Mouse (Mus musculus): ENCODE data around the gene Eea1. TPM values are rescaled to one million over a fixed set of nuclear protein-coding genes. Genes with fewer than 3 reads are reported as not detected.
"Not testable (repeated sequence)": the region's sequence is repeated elsewhere in the genome, so short reads cannot be mapped to it uniquely, and the experiment has no call there.

Eea1 gene
- polyA plus RNA-seq, 1 experiment from 2014 or later = 17.6 TPM

DNA sequence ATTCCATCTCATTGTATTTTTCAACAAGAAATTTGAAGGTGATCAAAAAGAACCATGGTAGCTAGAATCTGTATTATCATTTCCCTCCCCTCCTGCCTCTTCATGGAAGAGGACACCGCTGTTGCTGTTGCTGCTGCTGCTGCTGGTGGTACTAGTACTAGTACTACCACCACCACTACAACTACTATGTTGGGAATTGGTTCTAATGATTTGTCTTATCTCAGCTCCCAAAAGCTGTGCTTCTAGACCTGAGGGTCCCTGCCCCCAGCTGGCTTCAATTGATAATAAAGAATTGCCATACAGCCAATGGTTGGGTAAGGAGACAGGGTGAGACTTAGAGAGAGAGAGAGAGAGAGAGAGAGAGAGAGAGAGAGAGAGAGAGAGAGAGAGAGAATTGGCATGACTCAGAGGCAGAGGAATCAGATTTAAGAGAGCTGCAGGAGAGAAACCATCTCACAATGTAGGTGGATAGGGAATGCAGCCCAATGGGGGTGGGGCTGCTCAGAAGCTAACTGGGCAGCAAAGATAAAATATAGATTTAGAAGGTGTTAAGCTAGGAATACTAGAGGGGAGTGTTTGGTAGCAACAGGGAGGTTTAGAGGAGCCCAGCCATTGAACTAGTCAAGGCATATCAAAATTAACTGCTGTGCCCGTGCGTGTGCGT is 31.1 kb upstream of the Eea1 start:
- no peak overlapping the region for H3K4me3 ChIP-seq (ENCODE audit: low read length)
- no peak overlapping the region for H3K27ac ChIP-seq (ENCODE audit: low read length)
- no peak overlapping the region for H3K9ac ChIP-seq (ENCODE audit: low read depth, low read length)
- no peak overlapping the region for H3K4me2 ChIP-seq (ENCODE audit: low read depth, low read length)
- H3K27me3 ChIP-seq (replicated peaks; ENCODE audit: control insufficient read depth, insufficient read depth, low read length) = no peaks in the 10 kb centered on the region
- ATAC-seq = no peak
- H3K4me1 ChIP-seq (ENCODE audit: control insufficient read depth, insufficient read depth, low read length) = no peaks in the 10 kb centered on the region
- no peaks in the 10 kb centered on the region for H3K9me3 ChIP-seq (ENCODE audit: control insufficient read depth, low read length)
- WGBS = 95% methylated on average over 4 of the region's 4 CpGs
- no peaks in the 10 kb centered on the region for H3K36me3 ChIP-seq (ENCODE audit: control insufficient read depth, insufficient read depth, low read length)

DNA sequence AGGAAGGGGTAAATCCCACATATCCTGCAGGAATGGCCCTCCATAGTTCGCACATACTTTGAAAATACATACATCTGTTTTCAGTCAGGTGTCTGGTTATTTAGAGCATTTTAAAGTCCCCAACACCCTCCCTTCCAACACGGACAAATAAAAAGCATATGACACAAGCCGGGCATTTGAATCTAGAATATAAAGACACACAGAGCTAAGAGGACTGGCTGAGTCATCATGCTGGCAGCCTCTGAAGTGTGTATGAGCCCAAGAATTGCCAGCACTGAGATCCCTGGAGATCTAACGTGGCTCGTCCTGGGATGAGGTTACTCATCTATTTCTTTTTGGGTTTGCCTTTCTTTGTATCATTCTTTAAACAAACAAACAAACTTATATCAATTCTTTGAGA is 29.4 kb upstream of the Eea1 start:
- Histone ChIP-seq H3K36me3 (ENCODE audit: control insufficient read depth, insufficient read depth, low read length) (no peaks in the 10 kb centered on the region), H3K4me2 (ENCODE audit: low read depth, low read length) (no peak overlapping the region), H3K27me3 (replicated peaks; ENCODE audit: control insufficient read depth, insufficient read depth, low read length) (no peaks in the 10 kb centered on the region), H3K9ac (ENCODE audit: low read depth, low read length) (no peak overlapping the region), H3K27ac (ENCODE audit: low read length) (no peak overlapping the region), H3K4me3 (ENCODE audit: low read length) (no peak overlapping the region), H3K4me1 (ENCODE audit: control insufficient read depth, insufficient read depth, low read length) (no peaks in the 10 kb centered on the region), H3K9me3 (ENCODE audit: control insufficient read depth, low read length) (no peaks in the 10 kb centered on the region)
- no peak for ATAC-seq
- 79% methylated on average over 5 of the region's 5 CpGs for WGBS

DNA sequence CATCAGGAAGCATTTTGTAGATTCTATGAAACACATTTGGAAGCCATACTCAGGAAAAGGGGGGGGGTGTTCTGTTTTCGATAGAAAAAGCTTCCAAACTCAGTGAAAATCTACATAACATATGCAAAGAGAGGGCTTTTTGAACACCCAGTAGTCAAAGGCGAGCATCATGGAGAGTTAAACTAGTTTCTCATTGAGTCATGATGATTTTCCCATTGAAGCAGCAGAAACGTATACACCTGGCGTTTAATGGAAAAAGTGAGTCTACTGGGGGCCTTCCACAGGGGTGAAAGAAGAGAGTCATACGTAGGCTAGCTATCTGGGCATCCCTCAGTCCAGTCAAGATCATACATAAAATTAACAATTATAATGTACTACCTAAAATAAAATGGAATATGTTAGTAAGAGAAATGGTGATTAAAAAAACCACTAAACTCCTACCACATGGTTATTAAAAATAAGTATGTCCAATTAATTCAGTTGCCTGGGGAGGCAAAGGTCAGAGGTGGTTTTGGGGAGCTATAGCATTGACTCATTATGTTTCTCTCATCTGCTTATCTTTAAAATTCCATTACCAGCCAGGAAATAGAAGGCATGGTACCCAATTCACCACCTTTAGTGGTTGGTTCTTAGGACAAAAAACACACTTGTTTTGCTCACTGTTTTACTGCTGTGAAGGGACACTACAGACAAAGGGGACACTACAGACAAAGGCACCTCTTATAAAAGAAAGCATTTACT is 25.8 kb upstream of the Eea1 start:
- H3K9me3 ChIP-seq (ENCODE audit: control insufficient read depth, low read length) = no peaks in the 10 kb centered on the region
- no peak overlapping the region for H3K27ac ChIP-seq (ENCODE audit: low read length)
- WGBS = 84% methylated on average over 5 of the region's 5 CpGs
- no peak overlapping the region for H3K4me3 ChIP-seq (ENCODE audit: low read length)
- no peaks in the 10 kb centered on the region for H3K36me3 ChIP-seq (ENCODE audit: control insufficient read depth, insufficient read depth, low read length)
- H3K9ac ChIP-seq (ENCODE audit: low read depth, low read length) = no peak overlapping the region
- no peaks in the 10 kb centered on the region for H3K27me3 ChIP-seq (replicated peaks; ENCODE audit: control insufficient read depth, insufficient read depth, low read length)
- H3K4me2 ChIP-seq (ENCODE audit: low read depth, low read length) = no peak overlapping the region
- H3K4me1 ChIP-seq (ENCODE audit: control insufficient read depth, insufficient read depth, low read length) = peaks cover 3% of the 10 kb centered on the region; the same call in 1 of the 2 replicates
- no peak for ATAC-seq

DNA sequence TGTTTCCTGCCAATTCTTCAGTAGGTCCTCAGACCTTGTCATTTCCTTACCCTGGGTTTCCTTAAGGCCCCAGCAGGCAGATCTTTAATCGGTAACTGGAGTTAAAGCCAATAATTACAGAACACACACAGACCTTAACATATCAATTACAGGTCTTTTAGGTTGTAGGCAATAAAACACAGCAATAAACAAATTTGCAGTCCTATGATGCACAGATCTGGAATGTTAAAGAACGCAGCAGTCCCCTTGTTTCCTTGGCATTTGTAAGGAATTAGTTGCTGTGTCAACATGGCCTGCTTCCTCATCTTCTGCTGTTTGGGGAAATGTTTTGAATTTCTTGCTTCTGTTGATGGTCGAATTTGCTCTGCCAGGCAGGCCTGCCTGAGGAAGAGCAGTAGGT is 21.7 kb upstream of the Eea1 start:
- no peak for ATAC-seq
- peaks cover 3% of the 10 kb centered on the region; the same call in 1 of the 2 replicates for H3K4me1 ChIP-seq (ENCODE audit: control insufficient read depth, insufficient read depth, low read length)
- no peaks in the 10 kb centered on the region for H3K36me3 ChIP-seq (ENCODE audit: control insufficient read depth, insufficient read depth, low read length)
- WGBS = 12% methylated on average over 3 of the region's 3 CpGs
- H3K27me3 ChIP-seq (replicated peaks; ENCODE audit: control insufficient read depth, insufficient read depth, low read length) = no peaks in the 10 kb centered on the region
- no peak overlapping the region for H3K4me3 ChIP-seq (ENCODE audit: low read length)
- no peak overlapping the region for H3K4me2 ChIP-seq (ENCODE audit: low read depth, low read length)
- no peak overlapping the region for H3K27ac ChIP-seq (ENCODE audit: low read length)
- H3K9me3 ChIP-seq (ENCODE audit: control insufficient read depth, low read length) = no peaks in the 10 kb centered on the region
- H3K9ac ChIP-seq (ENCODE audit: low read depth, low read length) = no peak overlapping the region

DNA sequence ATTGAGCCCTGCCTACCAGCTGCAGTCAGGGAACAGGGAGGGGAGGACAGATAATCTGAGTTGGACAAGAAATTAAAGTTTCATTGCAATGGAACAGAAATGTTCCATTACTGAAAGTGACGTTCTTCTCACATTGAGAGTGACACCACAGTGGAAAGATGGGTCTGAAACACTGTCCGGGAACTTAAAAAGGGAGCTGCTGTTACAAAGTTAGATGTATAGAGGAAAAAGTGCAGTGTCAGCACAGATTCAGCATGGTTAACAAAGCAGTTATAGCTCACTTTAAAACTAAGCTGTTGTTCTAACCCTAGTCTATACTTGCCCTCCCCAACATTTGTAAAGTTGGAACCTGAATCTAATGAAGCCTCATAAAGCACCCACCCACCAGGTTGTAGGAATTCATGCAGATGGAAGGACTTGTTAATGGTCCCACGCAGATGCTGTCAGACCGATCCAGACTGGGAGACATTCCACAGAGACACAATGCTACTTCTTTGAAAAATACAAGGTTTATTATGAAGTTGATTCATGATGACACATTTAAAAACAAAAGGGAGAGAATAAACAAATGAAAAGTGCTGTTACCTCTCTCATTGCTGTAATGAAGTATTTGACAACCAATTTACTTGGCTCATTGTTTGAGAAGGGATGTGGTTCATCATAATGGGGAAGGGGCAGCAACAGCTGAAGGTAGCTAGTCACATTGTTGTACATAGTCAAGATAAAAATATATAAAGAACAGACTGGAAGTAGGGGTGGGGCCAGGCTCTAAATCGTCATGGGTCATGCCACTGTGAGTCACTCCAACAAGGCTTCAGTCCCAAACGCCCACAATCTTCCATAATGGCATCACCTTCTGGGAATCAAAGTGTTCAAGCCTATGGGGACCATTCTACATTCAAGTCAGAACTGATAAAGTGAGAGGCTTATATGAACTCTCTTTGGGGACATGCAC is 16.9 kb upstream of the Eea1 start:
- H3K4me3 ChIP-seq (ENCODE audit: low read length) = no peak overlapping the region
- peaks cover 3% of the 10 kb centered on the region; the same call in 1 of the 2 replicates for H3K4me1 ChIP-seq (ENCODE audit: control insufficient read depth, insufficient read depth, low read length)
- H3K9me3 ChIP-seq (ENCODE audit: control insufficient read depth, low read length) = no peaks in the 10 kb centered on the region
- no peaks in the 10 kb centered on the region for H3K27me3 ChIP-seq (replicated peaks; ENCODE audit: control insufficient read depth, insufficient read depth, low read length)
- WGBS = 59% methylated on average over 6 of the region's 6 CpGs
- H3K36me3 ChIP-seq (ENCODE audit: control insufficient read depth, insufficient read depth, low read length) = no peaks in the 10 kb centered on the region
- no peak overlapping the region for H3K27ac ChIP-seq (ENCODE audit: low read length)
- no peak overlapping the region for H3K4me2 ChIP-seq (ENCODE audit: low read depth, low read length)
- no peak for ATAC-seq
- no peak overlapping the region for H3K9ac ChIP-seq (ENCODE audit: low read depth, low read length)

DNA sequence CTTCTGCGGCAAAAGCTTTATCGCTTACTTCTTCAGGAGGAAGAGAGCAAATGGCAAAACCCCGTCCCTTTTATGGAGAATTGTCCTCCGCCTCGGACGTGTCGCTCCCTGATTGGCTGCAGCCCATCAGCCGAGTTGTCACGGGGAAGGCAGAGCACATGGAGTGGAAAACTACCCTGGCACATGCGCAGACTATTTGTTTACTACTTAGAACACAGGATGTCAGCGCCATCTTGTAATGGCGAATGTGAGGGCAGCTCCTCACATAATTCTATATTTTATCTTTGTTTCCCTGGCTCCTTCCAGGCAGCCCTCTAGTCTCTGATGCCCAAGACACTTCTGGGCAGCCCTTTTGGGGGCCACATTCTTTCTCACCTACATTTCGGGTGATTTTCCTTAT is 6.8 kb upstream of the Eea1 start:
- H3K4me2 ChIP-seq (ENCODE audit: low read depth, low read length); H3K4me3 ChIP-seq (ENCODE audit: low read length); H3K27me3 ChIP-seq (replicated peaks; ENCODE audit: control insufficient read depth, insufficient read depth, low read length); ATAC-seq; H3K9ac ChIP-seq (ENCODE audit: low read depth, low read length); H3K4me1 ChIP-seq (ENCODE audit: control insufficient read depth, insufficient read depth, low read length); H3K27ac ChIP-seq (ENCODE audit: low read length); H3K36me3 ChIP-seq (ENCODE audit: control insufficient read depth, insufficient read depth, low read length); H3K9me3 ChIP-seq (ENCODE audit: control insufficient read depth, low read length): not testable (repeated sequence)
- 94% methylated on average over 13 of the region's 13 CpGs for WGBS

DNA sequence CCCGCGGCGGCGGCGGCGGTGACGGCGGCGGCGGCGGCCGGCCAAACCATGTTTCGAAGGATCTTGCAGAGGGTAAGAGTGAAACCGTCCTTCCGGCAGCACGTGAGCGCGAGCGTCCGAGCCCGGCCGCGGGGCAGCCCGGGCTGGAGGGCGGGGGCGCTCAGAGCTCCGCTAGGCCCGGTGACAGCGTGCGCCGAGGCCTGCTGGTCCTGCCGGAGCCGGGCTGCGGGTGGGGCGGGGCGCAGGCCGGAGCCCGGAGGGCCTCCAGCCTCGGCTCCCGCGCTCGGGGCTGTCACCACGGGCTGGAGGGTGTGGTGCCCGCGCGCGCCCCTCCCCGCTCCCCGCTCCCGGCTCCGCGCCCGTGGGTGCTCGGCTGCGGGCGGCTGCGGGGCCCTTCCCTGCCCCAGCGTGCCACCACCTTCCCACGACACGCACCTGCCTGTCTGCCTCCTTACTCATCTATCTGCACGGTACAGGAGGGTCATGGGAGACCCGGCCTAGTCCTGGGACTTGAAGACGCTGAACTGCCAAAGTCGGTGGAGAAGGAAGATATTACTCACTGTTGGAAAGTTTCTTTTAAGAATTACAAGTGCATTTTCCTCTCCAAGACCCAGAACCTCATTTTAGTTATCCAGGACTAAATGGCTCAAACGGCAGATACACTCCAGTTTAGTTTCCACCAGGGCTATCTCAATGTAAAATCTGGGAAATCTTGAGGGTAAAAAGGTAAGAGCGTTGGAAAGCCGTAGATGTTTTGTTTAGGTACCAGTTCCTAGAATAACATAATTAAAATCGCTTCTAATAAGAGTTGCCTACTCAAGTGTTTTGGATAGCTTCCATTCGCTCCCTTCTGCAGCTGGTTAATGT is 684 bp downstream of the Eea1 start:
- Histone ChIP-seq H3K9ac (ENCODE audit: low read depth, low read length) (peak overlapping the region; percentile 84), H3K4me3 (ENCODE audit: low read length) (peak overlapping the region; percentile 87), H3K4me2 (ENCODE audit: low read depth, low read length) (peak overlapping the region; percentile 83), H3K27me3 (replicated peaks; ENCODE audit: control insufficient read depth, insufficient read depth, low read length) (no peaks in the 10 kb centered on the region), H3K27ac (ENCODE audit: low read length) (peak overlapping the region; percentile 92), H3K36me3 (ENCODE audit: control insufficient read depth, insufficient read depth, low read length) (no peaks in the 10 kb centered on the region), H3K9me3 (ENCODE audit: control insufficient read depth, low read length) (no peaks in the 10 kb centered on the region), H3K4me1 (ENCODE audit: control insufficient read depth, insufficient read depth, low read length) (peaks cover 15% of the 10 kb centered on the region)
- 3% methylated on average over 62 of the region's 69 CpGs for WGBS
- peak; percentile 89 for ATAC-seq

DNA sequence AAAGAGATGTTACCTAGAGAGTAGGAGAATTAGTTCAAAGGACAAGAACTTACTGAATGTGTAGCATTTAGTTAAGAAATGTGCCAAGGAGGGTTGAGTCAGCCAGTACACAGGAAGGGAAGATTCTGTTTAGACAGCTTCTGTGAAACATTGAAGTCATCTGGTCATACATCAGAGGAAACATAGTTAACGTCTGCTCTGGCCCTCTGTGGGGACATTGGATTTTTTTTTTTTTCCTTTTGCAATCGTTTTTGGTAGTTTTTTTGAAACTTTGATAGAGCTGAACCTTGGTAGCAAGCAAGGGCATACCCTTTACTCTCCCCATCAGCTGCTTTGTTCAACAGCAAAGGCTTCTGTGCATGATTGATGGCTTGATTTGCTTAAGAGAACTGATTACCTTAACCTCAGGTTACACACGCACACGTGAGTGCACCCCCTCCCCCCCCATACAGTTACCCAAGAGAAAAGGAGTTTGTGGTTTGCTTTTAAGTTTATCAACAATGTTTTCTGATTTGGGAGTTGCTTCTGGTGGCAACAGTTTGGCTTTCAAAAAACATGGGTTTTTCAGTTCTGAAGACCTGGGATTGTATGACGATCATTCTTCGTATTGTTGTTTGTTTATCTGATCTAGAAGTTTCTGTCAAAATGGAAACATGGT is 1.4 kb downstream of the Eea1 start:
- H3K9ac ChIP-seq (ENCODE audit: low read depth, low read length) = no peak overlapping the region
- no peaks in the 10 kb centered on the region for H3K9me3 ChIP-seq (ENCODE audit: control insufficient read depth, low read length)
- H3K27ac ChIP-seq (ENCODE audit: low read length) = no peak overlapping the region
- 40% methylated on average over 6 of the region's 6 CpGs for WGBS
- no peak for ATAC-seq
- peaks cover 15% of the 10 kb centered on the region for H3K4me1 ChIP-seq (ENCODE audit: control insufficient read depth, insufficient read depth, low read length)
- peak overlapping the region; percentile 87 for H3K4me3 ChIP-seq (ENCODE audit: low read length)
- H3K4me2 ChIP-seq (ENCODE audit: low read depth, low read length) = peak overlapping the region; percentile 83
- H3K36me3 ChIP-seq (ENCODE audit: control insufficient read depth, insufficient read depth, low read length) = no peaks in the 10 kb centered on the region
- H3K27me3 ChIP-seq (replicated peaks; ENCODE audit: control insufficient read depth, insufficient read depth, low read length) = no peaks in the 10 kb centered on the region

All from intestine, embryonic 16.5 days (tissue).